Mouse (Mus musculus): ENCODE data around the gene A230072I06Rik. TPM values are rescaled to one million over a fixed set of nuclear protein-coding genes. Genes with fewer than 3 reads are reported as not detected.

Gene A230072I06Rik
- not detected in 2 replicates for polyA plus RNA-seq (2012; ENCODE audit: insufficient read depth, insufficient read length, missing spikeins)

GRCm38 (mm10) chr8:12278663-12279312 lies at the start of gene A230072I06Rik:
TSS of gene A230072I06Rik (plus strand) at chr8:12278819.
- peaks cover 12% of the 10 kb centered on the region for H3K4me1 ChIP-seq (ENCODE audit: control insufficient read depth, insufficient read depth, low read length)
- peak within 1 kb of the TSS; percentile 30; the same call in 1 of the 2 replicates for H3K4me3 ChIP-seq (ENCODE audit: insufficient read depth, low read length)

DNA sequence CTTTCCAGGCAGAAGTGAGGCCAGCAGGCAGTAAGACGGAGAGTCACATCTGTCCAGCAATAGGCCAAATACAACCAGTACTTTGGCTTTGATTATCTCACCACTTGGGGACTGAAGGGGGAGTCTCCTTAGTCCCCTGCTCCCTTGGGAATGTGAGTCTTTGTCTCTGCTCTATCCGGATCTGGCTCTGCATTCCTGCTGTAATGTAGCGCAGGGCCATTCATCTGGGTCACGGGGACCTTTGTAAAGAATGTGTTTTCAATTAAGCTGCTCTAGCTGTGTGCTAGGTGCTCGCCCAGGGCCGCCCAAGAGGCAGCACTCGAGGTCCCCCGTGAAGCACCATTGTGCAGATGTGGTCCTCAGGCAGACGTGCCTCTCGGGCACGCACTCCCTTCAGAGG lies 44.6 kb upstream of the A230072I06Rik start:
- no peak for TF ChIP-seq POLR2A (IDR thresholded peaks at IDR 0.05; ENCODE audit: borderline replicate concordance, low read depth, low read length)
- no peak for TF ChIP-seq CTCF (IDR thresholded peaks at IDR 0.05; ENCODE audit: low read depth, low read length)
- no peak overlapping the region for H3K4me3 ChIP-seq (ENCODE audit: insufficient read depth, low read length)
- no peaks in the 10 kb centered on the region for H3K4me1 ChIP-seq (ENCODE audit: control insufficient read depth, insufficient read depth, low read length)
- no peak overlapping the region for H3K27ac ChIP-seq (ENCODE audit: insufficient read depth, low read depth, low read length)

More at GRCm38 (mm10) chr8:12278663-12279312, at the start of gene A230072I06Rik:
- TF ChIP-seq CTCF (IDR thresholded peaks at IDR 0.05; ENCODE audit: low read depth, low read length) (no peak), POLR2A (IDR thresholded peaks at IDR 0.05; ENCODE audit: borderline replicate concordance, low read depth, low read length) (no peak)
- peak within 1 kb of the TSS; percentile 38; the same call in 1 of the 2 replicates for H3K27ac ChIP-seq (ENCODE audit: insufficient read depth, low read depth, low read length)

- Histone ChIP-seq H3K4me3 (ENCODE audit: insufficient read depth, low read length) (no peak overlapping the region), H3K4me1 (ENCODE audit: control insufficient read depth, insufficient read depth, low read length) (0 out of 2 replicates have a peak, but pooled peaks cover 2% of the 10 kb centered on the region), H3K27ac (ENCODE audit: insufficient read depth, low read depth, low read length) (no peak overlapping the region)
- TF ChIP-seq CTCF (IDR thresholded peaks at IDR 0.05; ENCODE audit: low read depth, low read length) (no peak), POLR2A (IDR thresholded peaks at IDR 0.05; ENCODE audit: borderline replicate concordance, low read depth, low read length) (no peak)
Observed at GRCm38 (mm10) chr8:12238775-12239174, 39.8 kb upstream of the A230072I06Rik start.

DNA sequence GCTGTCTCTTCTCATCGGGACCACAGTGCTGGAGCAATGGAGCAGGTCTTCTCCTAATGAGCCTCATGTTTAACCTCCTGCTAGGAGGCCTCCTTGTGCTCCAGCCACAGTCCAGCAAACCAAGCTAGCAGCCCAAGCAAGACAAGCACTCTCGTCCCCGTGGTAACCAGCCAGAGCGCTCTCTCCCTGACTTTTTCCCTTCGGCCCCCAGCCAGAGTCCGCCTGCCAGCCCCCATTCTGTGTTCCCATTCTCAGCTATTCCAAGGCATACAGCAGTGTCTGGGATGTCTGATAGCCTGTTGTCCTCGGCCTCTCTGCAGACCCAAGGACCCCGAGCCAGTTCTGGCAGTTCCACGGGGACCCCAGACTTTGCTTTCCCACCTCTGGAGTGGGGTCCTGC lies 38.5 kb upstream of the A230072I06Rik start:
- TF ChIP-seq CTCF (IDR thresholded peaks at IDR 0.05; ENCODE audit: low read depth, low read length), result no peak
- no peak for TF ChIP-seq POLR2A (IDR thresholded peaks at IDR 0.05; ENCODE audit: borderline replicate concordance, low read depth, low read length)
- 0 out of 2 replicates have a peak, but pooled peaks cover 2% of the 10 kb centered on the region for H3K4me1 ChIP-seq (ENCODE audit: control insufficient read depth, insufficient read depth, low read length)
- no peak overlapping the region for H3K27ac ChIP-seq (ENCODE audit: insufficient read depth, low read depth, low read length)
- no peak overlapping the region for H3K4me3 ChIP-seq (ENCODE audit: insufficient read depth, low read length)

DNA sequence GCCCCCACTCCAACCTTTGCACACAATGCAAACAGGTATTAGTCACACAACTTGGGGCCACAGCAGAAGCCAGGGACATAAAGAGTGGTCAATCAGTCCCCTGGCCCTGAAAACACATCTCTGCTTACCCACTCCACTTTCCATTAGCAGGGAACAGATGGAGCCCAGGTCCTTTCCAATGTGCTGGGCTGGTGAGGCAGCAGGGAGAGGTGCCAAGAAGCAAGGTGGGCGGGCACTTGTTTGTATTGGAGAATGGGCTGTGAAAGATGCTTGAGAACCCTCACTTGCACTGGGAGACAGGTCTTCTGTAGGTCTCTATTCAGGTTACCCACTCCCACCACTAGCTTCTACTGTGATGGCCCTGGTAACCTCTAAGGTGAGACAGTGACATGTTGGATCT lies 34.9 kb upstream of the A230072I06Rik start:
- TF ChIP-seq POLR2A (IDR thresholded peaks at IDR 0.05; ENCODE audit: borderline replicate concordance, low read depth, low read length), result no peak
- no peak for TF ChIP-seq CTCF (IDR thresholded peaks at IDR 0.05; ENCODE audit: low read depth, low read length)
- H3K27ac ChIP-seq (ENCODE audit: insufficient read depth, low read depth, low read length), result no peak overlapping the region
- H3K4me1 ChIP-seq (ENCODE audit: control insufficient read depth, insufficient read depth, low read length), result 0 out of 2 replicates have a peak, but pooled peaks cover 2% of the 10 kb centered on the region
- H3K4me3 ChIP-seq (ENCODE audit: insufficient read depth, low read length), result no peak overlapping the region

- TF ChIP-seq CTCF (IDR thresholded peaks at IDR 0.05; ENCODE audit: low read depth, low read length) (no peak), POLR2A (IDR thresholded peaks at IDR 0.05; ENCODE audit: borderline replicate concordance, low read depth, low read length) (no peak)
- H3K27ac ChIP-seq (ENCODE audit: insufficient read depth, low read depth, low read length), result no peak overlapping the region
- no peak overlapping the region for H3K4me3 ChIP-seq (ENCODE audit: insufficient read depth, low read length)
- no peaks in the 10 kb centered on the region for H3K4me1 ChIP-seq (ENCODE audit: control insufficient read depth, insufficient read depth, low read length)
Observed at GRCm38 (mm10) chr8:12259890-12260289, 18.7 kb upstream of the A230072I06Rik start.

DNA sequence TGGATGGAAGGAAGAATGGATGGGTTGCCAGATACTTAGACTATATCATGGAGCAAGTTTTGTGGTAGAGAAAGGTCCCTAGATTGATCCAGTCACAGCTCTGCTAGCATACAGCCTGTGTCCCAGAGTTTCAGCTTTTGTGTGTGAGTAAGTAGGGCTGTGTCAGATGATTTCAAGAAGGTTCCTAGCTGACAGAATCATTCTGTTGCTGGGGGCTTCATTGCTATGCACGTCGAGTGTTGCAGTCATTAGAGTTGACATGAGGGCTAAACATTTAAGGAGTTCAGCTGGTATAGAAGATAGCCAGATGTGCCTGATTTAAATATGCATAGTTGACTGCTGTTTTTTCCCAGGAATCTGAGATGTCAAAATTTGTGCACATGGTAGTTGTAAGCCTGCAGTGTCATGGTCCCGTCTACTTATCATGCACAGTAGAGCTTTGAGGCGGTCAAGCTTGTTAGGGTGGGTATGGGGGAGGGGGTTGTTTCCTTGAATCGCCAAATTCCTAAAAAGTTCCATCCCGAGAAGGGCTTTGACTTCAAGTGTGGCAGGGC lies 18.1 kb upstream of the A230072I06Rik start:
- H3K27ac ChIP-seq (ENCODE audit: insufficient read depth, low read depth, low read length), result no peak overlapping the region
- no peak overlapping the region for H3K4me3 ChIP-seq (ENCODE audit: insufficient read depth, low read length)
- H3K4me1 ChIP-seq (ENCODE audit: control insufficient read depth, insufficient read depth, low read length), result no peaks in the 10 kb centered on the region
- TF ChIP-seq POLR2A (IDR thresholded peaks at IDR 0.05; ENCODE audit: borderline replicate concordance, low read depth, low read length) (no peak), CTCF (IDR thresholded peaks at IDR 0.05; ENCODE audit: low read depth, low read length) (no peak)

- no peak for TF ChIP-seq CTCF (IDR thresholded peaks at IDR 0.05; ENCODE audit: low read depth, low read length)
- TF ChIP-seq POLR2A (IDR thresholded peaks at IDR 0.05; ENCODE audit: borderline replicate concordance, low read depth, low read length), result no peak
Observed at GRCm38 (mm10) chr8:12261556-12261955, 17.1 kb upstream of the A230072I06Rik start.

DNA sequence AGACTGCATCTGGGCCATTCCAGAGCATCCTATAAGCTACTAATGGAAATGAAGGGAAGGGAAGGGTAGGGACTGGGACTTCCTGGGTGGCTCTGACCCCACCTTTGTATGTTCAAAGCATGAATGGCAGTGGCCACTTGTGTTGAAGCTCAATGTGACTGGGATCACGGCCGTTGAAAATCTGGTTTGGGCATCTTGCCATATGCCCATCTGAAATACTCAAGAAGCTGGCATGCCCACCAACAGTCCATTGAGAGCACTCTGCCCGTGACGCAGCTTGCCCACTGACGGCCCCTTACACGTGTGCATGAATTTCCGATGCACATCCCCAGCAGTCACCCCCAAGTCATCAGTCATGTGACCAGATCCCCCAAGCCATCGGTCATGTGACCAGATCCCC lies 13.6 kb upstream of the A230072I06Rik start:
- H3K27ac ChIP-seq (ENCODE audit: insufficient read depth, low read depth, low read length), result no peak overlapping the region
- TF ChIP-seq CTCF (IDR thresholded peaks at IDR 0.05; ENCODE audit: low read depth, low read length) (no peak), POLR2A (IDR thresholded peaks at IDR 0.05; ENCODE audit: borderline replicate concordance, low read depth, low read length) (no peak)
- H3K4me3 ChIP-seq (ENCODE audit: insufficient read depth, low read length), result no peak overlapping the region
- no peaks in the 10 kb centered on the region for H3K4me1 ChIP-seq (ENCODE audit: control insufficient read depth, insufficient read depth, low read length)

More at GRCm38 (mm10) chr8:12261556-12261955, 17.1 kb upstream of the A230072I06Rik start:
- Histone ChIP-seq H3K4me3 (ENCODE audit: insufficient read depth, low read length) (no peak overlapping the region), H3K4me1 (ENCODE audit: control insufficient read depth, insufficient read depth, low read length) (no peaks in the 10 kb centered on the region), H3K27ac (ENCODE audit: insufficient read depth, low read depth, low read length) (no peak overlapping the region)

GRCm38 (mm10) chr8:12267863-12268262 lies 10.8 kb upstream of the A230072I06Rik start:
- H3K4me1 ChIP-seq (ENCODE audit: control insufficient read depth, insufficient read depth, low read length), result no peaks in the 10 kb centered on the region
- no peak overlapping the region for H3K27ac ChIP-seq (ENCODE audit: insufficient read depth, low read depth, low read length)
- no peak for TF ChIP-seq POLR2A (IDR thresholded peaks at IDR 0.05; ENCODE audit: borderline replicate concordance, low read depth, low read length)
- no peak for TF ChIP-seq CTCF (IDR thresholded peaks at IDR 0.05; ENCODE audit: low read depth, low read length)
- H3K4me3 ChIP-seq (ENCODE audit: insufficient read depth, low read length), result no peak overlapping the region

All from bone marrow macrophage, adult 2 months (primary cell).